Mouse (Mus musculus): Measurements from ENCODE around the gene Usb1.

GRCm38 (mm10) chr8:95341721-95342120, 9.6 kb downstream of the Usb1 start:
- TF ChIP-seq CTCF (IDR thresholded peaks at IDR 0.05; ENCODE audit: extremely low read depth, insufficient read length, insufficient replicate concordance, low read depth, low read length) (no peak), POLR2A (IDR thresholded peaks at IDR 0.05; ENCODE audit: low read depth, low read length) (no peak)

All from small intestine, adult 2 months (tissue).